Mouse (Mus musculus): ENCODE results near the gene Actn1.
"Not testable (repeated sequence)": the region's sequence is repeated elsewhere in the genome, so short reads cannot be mapped to it uniquely, and the experiment has no call there.

Gene Actn1

GRCm38 (mm10) chr12:80264388-80264787 is 4.2 kb upstream of the Actn1 start:
- in situ Hi-C loops (cut with MboI; ENCODE audit: low pct_unique_long_range_greater_than_20kb in 1 of 2, low sequenced_read_pairs in 2 of 2, unreplicated experiment in 1 of 2): not testable (repeated sequence)

DNA sequence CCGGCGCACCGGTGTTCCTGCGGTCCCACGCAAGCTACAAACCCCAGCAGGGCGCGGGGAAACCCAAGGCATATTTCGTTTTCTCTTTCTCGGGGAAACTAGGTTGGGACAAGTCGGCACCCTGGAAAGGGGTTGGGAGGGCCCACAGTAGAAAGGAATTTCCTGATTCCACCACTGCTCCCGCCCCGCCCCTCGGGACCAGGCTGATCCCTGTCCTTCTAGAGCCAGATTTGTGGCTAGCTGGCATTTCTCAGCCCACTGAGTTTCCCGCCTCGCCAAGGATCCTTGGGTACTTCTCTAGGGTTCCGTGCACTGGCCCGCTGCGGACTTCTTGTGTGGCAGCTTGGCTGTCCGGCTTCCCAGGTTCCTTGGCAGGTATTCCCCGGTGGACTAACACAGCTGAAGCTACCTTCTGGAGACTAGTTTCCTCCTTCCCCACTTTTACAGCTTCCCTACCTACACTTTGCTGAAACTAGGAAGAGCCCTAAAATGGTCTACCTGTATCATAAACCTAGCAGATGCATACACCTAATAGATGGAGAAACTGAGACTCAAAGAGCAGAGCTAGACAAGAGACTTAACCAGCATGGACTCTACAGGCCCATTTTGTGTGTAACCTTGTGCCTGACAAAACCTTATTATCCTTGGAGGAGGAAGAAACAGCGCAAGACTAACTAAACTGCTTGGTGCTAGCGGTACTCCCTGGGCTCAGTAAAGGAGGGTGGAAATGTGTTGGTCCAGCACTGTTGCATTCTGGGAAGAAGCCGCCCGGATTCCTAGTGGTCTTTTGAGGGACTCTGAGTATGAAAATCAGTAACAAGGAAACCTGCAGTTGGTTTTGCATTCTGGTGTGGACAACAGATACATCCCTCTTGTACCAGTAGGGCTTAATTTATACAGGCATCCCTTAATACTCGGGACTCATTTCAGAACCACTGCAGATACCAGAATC is 849 bp upstream of the Actn1 start:
- in situ Hi-C loops (cut with MboI; ENCODE audit: low pct_unique_long_range_greater_than_20kb in 1 of 2, low sequenced_read_pairs in 2 of 2, unreplicated experiment in 1 of 2): no loop called here

GRCm38 (mm10) chr12:80259216-80260055 is 735 bp downstream of the Actn1 start:
- in situ Hi-C loops (cut with MboI; ENCODE audit: low pct_unique_long_range_greater_than_20kb in 1 of 2, low sequenced_read_pairs in 2 of 2, unreplicated experiment in 1 of 2): no loop called here

- in situ Hi-C loops (cut with MboI; ENCODE audit: low pct_unique_long_range_greater_than_20kb in 1 of 2, low sequenced_read_pairs in 2 of 2, unreplicated experiment in 1 of 2): no loop called here
These were observed 1.5 kb downstream of the Actn1 start for GRCm38 (mm10) chr12:80258520-80259215.

- in situ Hi-C loops (cut with MboI; ENCODE audit: low pct_unique_long_range_greater_than_20kb in 1 of 2, low sequenced_read_pairs in 2 of 2, unreplicated experiment in 1 of 2): no loop called here
These were observed 8.2 kb downstream of the Actn1 start for GRCm38 (mm10) chr12:80251978-80252377.

GRCm38 (mm10) chr12:80251554-80251953 is 8.6 kb downstream of the Actn1 start:
- in situ Hi-C loops (cut with MboI; ENCODE audit: low pct_unique_long_range_greater_than_20kb in 1 of 2, low sequenced_read_pairs in 2 of 2, unreplicated experiment in 1 of 2): no loop called here

DNA sequence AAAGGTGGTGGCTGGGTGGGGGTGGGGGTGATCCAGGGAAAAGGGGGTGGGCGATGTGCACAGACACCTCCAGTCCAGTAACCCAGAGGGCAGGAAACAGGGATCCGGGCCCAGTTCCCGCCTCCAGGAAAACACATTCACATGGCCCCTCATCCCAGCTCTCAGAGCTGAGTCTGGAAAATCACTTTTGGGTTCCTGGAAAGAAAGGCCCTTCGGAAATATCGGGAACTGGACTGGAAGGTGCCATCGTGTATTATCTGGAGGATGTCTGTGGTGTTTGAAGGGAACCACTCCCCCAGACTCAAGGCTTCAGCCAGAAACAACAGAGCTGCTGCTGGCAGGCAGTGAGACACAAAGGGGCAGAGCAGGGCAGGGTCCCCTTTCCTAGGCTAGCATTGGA is 10.6 kb downstream of the Actn1 start:
- in situ Hi-C loops (cut with MboI; ENCODE audit: low pct_unique_long_range_greater_than_20kb in 1 of 2, low sequenced_read_pairs in 2 of 2, unreplicated experiment in 1 of 2): no loop called here

DNA sequence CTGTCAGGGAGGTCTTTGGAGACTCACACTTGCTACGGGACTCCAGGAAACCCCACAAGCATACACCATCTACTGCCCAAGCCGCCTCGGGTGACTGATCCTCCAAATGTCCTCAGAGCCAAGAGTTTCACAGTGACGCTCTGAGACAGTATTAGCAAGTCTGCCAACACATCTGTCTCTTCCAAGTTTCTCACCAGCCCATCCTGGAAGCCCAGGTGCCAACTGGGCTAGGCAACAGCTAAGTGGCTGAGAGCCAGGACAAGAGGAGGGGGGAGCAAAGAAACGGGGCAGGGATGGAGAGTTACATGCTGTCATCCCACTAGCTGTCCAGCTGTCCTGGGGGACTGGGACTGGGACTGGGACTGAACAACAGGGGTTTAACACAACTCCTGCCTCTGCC is 13.1 kb downstream of the Actn1 start:
- in situ Hi-C loops (cut with MboI; ENCODE audit: low pct_unique_long_range_greater_than_20kb in 1 of 2, low sequenced_read_pairs in 2 of 2, unreplicated experiment in 1 of 2): no loop called here

DNA sequence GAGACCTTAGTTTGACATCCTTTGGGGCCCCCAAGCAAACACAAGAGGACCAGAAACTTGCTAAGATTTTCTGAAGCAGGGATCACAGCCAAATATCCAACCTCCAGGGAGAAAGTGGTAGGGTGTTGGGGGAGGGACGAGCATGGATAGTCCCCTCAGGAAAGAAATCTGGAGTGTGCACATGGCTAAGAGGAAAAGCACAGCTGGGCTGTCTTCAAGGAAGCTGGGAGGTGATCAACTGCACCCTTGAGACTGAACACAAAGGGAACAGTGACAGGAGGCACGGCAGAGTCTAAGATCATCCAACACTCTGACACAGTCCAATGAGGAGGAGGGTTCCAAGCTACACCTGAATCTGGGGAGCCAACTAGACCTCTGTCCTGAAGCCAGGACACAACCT is 13.7 kb downstream of the Actn1 start:
- in situ Hi-C loops (cut with MboI; ENCODE audit: low pct_unique_long_range_greater_than_20kb in 1 of 2, low sequenced_read_pairs in 2 of 2, unreplicated experiment in 1 of 2): no loop called here

DNA sequence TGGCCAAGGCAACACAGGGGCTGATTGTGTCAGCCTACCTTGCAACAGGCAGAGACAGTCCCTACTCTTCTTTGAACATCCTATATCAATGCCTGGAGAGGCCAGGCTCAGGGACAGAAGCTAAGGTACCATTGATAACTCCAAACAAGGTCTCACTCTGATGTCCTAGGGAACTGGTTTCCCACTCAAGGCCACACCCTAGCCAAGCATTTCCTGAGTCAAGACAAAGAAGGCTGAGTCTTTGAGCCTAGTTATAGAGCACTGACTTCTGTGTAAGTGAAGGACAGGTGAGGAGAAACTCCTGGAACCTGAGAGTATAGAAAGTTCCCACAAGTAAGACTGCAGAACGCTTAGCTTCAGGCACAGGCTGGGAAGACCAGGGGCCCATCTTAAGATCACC is 15.4 kb downstream of the Actn1 start:
- in situ Hi-C loops (cut with MboI; ENCODE audit: low pct_unique_long_range_greater_than_20kb in 1 of 2, low sequenced_read_pairs in 2 of 2, unreplicated experiment in 1 of 2): no loop called here

DNA sequence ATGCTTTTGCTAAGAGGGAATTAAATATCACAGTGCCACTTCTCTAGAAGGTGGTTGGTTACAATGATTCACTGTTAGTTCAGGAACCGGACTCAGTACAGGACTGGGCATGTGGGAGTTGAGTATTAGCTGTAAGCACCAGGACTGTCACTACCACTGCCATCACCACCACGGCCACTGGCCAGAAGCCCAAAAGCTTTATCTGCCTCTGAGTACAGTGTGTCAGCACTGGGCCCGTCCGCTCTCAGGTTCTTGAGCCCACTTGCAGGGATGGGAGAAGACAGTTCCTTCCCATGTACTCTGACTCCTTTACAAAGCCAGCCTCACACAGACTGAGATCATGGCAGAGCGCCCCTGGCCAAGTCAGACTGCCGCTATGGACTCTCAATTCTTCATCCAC is 16.0 kb downstream of the Actn1 start:
- in situ Hi-C loops (cut with MboI; ENCODE audit: low pct_unique_long_range_greater_than_20kb in 1 of 2, low sequenced_read_pairs in 2 of 2, unreplicated experiment in 1 of 2): no loop called here

DNA sequence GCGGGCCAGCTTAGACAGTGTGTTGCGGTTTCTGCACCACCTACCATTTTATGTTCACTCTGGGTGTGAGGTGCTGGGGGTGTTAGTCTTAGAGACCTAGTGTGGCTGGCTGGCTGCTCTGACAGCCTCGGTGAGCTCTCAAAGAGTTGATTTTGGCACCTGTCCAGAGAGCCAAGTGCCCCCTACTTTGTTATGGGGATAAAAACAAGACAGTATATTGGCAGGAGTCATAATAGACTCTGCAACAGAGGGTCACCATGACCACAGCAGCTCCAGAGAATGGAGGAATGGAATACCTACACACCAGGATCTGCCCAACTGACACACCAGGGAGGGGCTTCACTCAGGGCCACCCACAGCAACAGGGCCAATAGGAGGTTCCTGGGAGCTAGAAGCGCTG is 16.8 kb downstream of the Actn1 start:
- in situ Hi-C loops (cut with MboI; ENCODE audit: low pct_unique_long_range_greater_than_20kb in 1 of 2, low sequenced_read_pairs in 2 of 2, unreplicated experiment in 1 of 2): no loop called here

DNA sequence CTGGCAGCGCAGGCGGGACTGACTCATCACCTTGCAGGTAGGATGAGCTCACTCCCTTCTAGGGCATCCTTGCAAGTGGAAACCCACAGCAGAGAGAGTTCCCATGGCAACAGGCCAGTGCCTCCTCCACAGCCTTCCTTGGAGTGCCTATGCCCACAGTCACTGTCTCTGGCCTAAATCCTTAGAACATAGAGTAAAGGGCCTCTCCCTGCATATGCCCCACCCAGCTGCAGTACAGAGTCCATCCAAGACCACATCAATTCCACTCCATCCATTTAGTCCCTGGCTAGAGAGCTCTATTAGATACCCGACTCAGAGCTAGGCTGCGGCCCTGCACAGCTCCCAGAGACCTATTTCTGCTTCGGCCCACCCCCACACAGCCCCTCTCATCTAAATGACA is 20.7 kb downstream of the Actn1 start:
- in situ Hi-C loops (cut with MboI; ENCODE audit: low pct_unique_long_range_greater_than_20kb in 1 of 2, low sequenced_read_pairs in 2 of 2, unreplicated experiment in 1 of 2): no loop called here

DNA sequence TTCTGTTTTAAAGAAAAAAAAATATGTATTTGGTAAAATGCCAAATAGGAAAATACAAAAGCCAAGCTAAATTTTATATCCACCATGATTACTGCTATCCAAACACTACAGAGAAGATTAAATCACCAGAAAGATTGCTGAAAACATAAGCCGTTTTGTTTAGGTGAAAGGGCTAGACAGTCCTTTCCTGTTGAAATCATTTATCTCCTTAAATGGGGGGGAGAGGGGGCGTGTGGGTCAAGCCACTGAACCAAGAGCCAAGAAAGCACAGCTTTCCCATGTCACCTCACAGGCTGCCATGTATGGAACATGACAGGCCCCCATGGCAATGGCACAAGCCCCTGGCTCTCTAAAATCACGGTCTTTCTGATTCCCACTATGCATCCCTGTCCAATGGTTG is 21.6 kb downstream of the Actn1 start:
- in situ Hi-C loops (cut with MboI; ENCODE audit: low pct_unique_long_range_greater_than_20kb in 1 of 2, low sequenced_read_pairs in 2 of 2, unreplicated experiment in 1 of 2): no loop called here

- in situ Hi-C loops (cut with MboI; ENCODE audit: low pct_unique_long_range_greater_than_20kb in 1 of 2, low sequenced_read_pairs in 2 of 2, unreplicated experiment in 1 of 2): no loop called here
These were observed 24.9 kb downstream of the Actn1 start for GRCm38 (mm10) chr12:80235295-80235694.

- in situ Hi-C loops (cut with MboI; ENCODE audit: low pct_unique_long_range_greater_than_20kb in 1 of 2, low sequenced_read_pairs in 2 of 2, unreplicated experiment in 1 of 2): no loop called here
These were observed 25.9 kb downstream of the Actn1 start for GRCm38 (mm10) chr12:80234226-80234625.

DNA sequence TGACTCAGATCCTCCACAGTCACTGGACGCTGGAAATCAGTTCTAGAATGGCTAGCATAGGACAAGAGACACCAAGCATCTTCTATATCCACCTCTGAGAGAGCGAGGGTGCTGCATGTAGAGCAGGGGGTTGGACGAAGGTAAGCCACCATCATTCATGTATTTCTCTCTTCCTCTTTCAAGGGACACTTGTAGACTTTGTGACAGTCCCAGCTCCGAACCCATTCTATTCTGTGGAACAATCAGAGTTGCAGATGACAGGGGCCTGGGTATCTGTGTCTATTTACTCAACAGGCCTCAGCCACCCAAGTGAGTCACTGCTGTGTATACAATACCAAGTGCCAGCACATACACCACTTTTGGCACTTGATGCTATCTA is 27.3 kb downstream of the Actn1 start:
- in situ Hi-C loops (cut with MboI; ENCODE audit: low pct_unique_long_range_greater_than_20kb in 1 of 2, low sequenced_read_pairs in 2 of 2, unreplicated experiment in 1 of 2): no loop called here

DNA sequence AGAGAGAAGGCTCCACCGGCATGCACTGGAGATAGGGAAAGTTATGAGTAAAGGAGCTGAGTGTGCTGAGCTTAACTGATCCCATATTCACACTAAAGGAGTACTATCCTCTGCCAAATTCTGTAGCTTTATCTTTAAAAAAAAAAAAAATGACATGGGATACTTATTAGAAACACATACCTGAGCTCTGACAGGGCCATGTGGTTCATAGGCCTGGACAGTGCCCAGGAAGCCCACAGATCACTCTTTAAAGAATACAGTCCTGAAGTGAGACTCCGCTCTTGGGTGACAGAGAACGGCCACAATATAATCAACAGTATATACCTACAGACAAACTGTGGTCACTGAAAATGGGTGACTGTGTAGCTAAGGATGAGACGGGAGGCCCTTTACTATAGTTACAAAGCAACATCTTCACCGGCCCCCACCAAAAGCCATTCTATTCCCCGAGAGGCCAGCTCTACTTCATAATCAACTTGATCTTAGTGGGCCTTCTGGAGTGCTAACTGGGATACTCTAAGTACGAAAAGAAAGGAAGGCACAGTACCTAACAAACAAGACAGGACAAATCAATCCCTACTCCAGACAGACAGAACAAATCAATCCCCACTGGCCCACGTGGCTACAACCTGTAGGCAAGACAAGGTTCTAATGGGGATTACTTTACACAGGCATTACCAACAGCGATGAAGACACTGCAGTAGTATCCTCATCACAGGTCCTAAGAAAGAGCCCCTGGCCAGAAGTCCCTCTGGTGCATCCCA is 27.9 kb downstream of the Actn1 start:
- in situ Hi-C loops (cut with MboI; ENCODE audit: low pct_unique_long_range_greater_than_20kb in 1 of 2, low sequenced_read_pairs in 2 of 2, unreplicated experiment in 1 of 2): no loop called here
